Mouse (Mus musculus): ENCODE data around the gene Tnrc18. TPM values are rescaled to one million over a fixed set of nuclear protein-coding genes. Genes with fewer than 3 reads are reported as not detected.

The Tnrc18 gene
- polyA plus RNA-seq, 1 experiment from 2014 or later, result 40.4 TPM

GRCm38 (mm10) chr5:142692971-142693737 lies 124.3 kb downstream of the Tnrc18 start:
- H3K9ac ChIP-seq, result no peak overlapping the region
- no peaks in the 10 kb centered on the region for H3K9me3 ChIP-seq (ENCODE audit: low read depth, low read length)
- H3K36me3 ChIP-seq (ENCODE audit: insufficient read depth), result no peaks in the 10 kb centered on the region
- no peak overlapping the region for H3K4me3 ChIP-seq (ENCODE audit: low read depth, low read length)
- H3K27ac ChIP-seq (ENCODE audit: low read depth), result no peak overlapping the region
- no peak for ATAC-seq (ENCODE audit: insufficient read depth)
- H3K4me2 ChIP-seq, result no peak overlapping the region
- no peaks in the 10 kb centered on the region for H3K27me3 ChIP-seq (ENCODE audit: insufficient read depth, low read length)
- no peak for TF ChIP-seq CTCF (IDR thresholded peaks at IDR 0.05; ENCODE audit: low read depth)
- DNase-seq, result peak; percentile 24
- WGBS, result 72% methylated on average over 12 of the region's 12 CpGs
- no peaks in the 10 kb centered on the region for H3K4me1 ChIP-seq (ENCODE audit: insufficient read depth)

- TF ChIP-seq CTCF (IDR thresholded peaks at IDR 0.05; ENCODE audit: low read depth), result no peak
- no peak for DNase-seq
- ATAC-seq (ENCODE audit: insufficient read depth), result no peak
- Histone ChIP-seq H3K4me2 (no peak within 1 kb of the TSS), H3K36me3 (ENCODE audit: insufficient read depth) (no peaks in the 10 kb centered on the region), H3K9me3 (ENCODE audit: low read depth, low read length) (no peaks in the 10 kb centered on the region), H3K4me1 (ENCODE audit: insufficient read depth) (no peaks in the 10 kb centered on the region), H3K9ac (no peak within 1 kb of the TSS), H3K27ac (ENCODE audit: low read depth) (no peak within 1 kb of the TSS), H3K4me3 (ENCODE audit: low read depth, low read length) (no peak within 1 kb of the TSS), H3K27me3 (ENCODE audit: insufficient read depth, low read length) (no peaks in the 10 kb centered on the region)
- 33% methylated on average over 14 of the region's 14 CpGs for WGBS
Measured at GRCm38 (mm10) chr5:142692248-142692647, 125.2 kb downstream of the Tnrc18 start, which contains the start of gene Slc29a4. Gene Slc29a4 (plus strand): TSS chr5:142692512.

GRCm38 (mm10) chr5:142690343-142690742 lies 127.1 kb downstream of the Tnrc18 start:
- ATAC-seq (ENCODE audit: insufficient read depth), result no peak
- WGBS, result 76% methylated on average over 3 of the region's 3 CpGs
- H3K27ac ChIP-seq (ENCODE audit: low read depth), result no peak overlapping the region

GRCm38 (mm10) chr5:142688866-142689265 lies 128.6 kb downstream of the Tnrc18 start:
- H3K27ac ChIP-seq (ENCODE audit: low read depth), result no peak overlapping the region
- no peak overlapping the region for H3K4me3 ChIP-seq (ENCODE audit: low read depth, low read length)
- no peak for TF ChIP-seq CTCF (IDR thresholded peaks at IDR 0.05; ENCODE audit: low read depth)
- H3K4me2 ChIP-seq, result no peak overlapping the region
- H3K36me3 ChIP-seq (ENCODE audit: insufficient read depth), result no peaks in the 10 kb centered on the region
- WGBS, result 40% methylated on average over 6 of the region's 6 CpGs
- H3K9me3 ChIP-seq (ENCODE audit: low read depth, low read length), result no peaks in the 10 kb centered on the region
- H3K27me3 ChIP-seq (ENCODE audit: insufficient read depth, low read length), result no peaks in the 10 kb centered on the region
- no peak for DNase-seq
- H3K4me1 ChIP-seq (ENCODE audit: insufficient read depth), result no peaks in the 10 kb centered on the region
- no peak overlapping the region for H3K9ac ChIP-seq
- no peak for ATAC-seq (ENCODE audit: insufficient read depth)

More at GRCm38 (mm10) chr5:142690343-142690742, 127.1 kb downstream of the Tnrc18 start:
- no peak overlapping the region for H3K9ac ChIP-seq
- H3K4me2 ChIP-seq, result no peak overlapping the region
- H3K27me3 ChIP-seq (ENCODE audit: insufficient read depth, low read length), result no peaks in the 10 kb centered on the region
- no peaks in the 10 kb centered on the region for H3K36me3 ChIP-seq (ENCODE audit: insufficient read depth)
- no peaks in the 10 kb centered on the region for H3K9me3 ChIP-seq (ENCODE audit: low read depth, low read length)
- TF ChIP-seq CTCF (IDR thresholded peaks at IDR 0.05; ENCODE audit: low read depth), result no peak
- DNase-seq, result no peak
- no peaks in the 10 kb centered on the region for H3K4me1 ChIP-seq (ENCODE audit: insufficient read depth)
- H3K4me3 ChIP-seq (ENCODE audit: low read depth, low read length), result no peak overlapping the region

- H3K4me3 ChIP-seq (ENCODE audit: low read depth, low read length), result no peak overlapping the region
- no peak for ATAC-seq (ENCODE audit: insufficient read depth)
- 84% methylated on average over 5 of the region's 5 CpGs for WGBS
Measured at GRCm38 (mm10) chr5:142682529-142682928, 134.9 kb downstream of the Tnrc18 start.

GRCm38 (mm10) chr5:142681911-142682310 lies 135.6 kb downstream of the Tnrc18 start:
- H3K4me1 ChIP-seq (ENCODE audit: insufficient read depth), result no peaks in the 10 kb centered on the region
- no peaks in the 10 kb centered on the region for H3K36me3 ChIP-seq (ENCODE audit: insufficient read depth)
- ATAC-seq (ENCODE audit: insufficient read depth) (no peak), DNase-seq (no peak)
- no peak overlapping the region for H3K9ac ChIP-seq
- no peak overlapping the region for H3K27ac ChIP-seq (ENCODE audit: low read depth)
- H3K27me3 ChIP-seq (ENCODE audit: insufficient read depth, low read length), result no peaks in the 10 kb centered on the region
- H3K4me3 ChIP-seq (ENCODE audit: low read depth, low read length), result no peak overlapping the region
- WGBS, result 72% methylated on average over 3 of the region's 3 CpGs
- H3K4me2 ChIP-seq, result no peak overlapping the region
- TF ChIP-seq CTCF (IDR thresholded peaks at IDR 0.05; ENCODE audit: low read depth), result no peak
- no peaks in the 10 kb centered on the region for H3K9me3 ChIP-seq (ENCODE audit: low read depth, low read length)

More at GRCm38 (mm10) chr5:142682529-142682928, 134.9 kb downstream of the Tnrc18 start:
- Histone ChIP-seq H3K9me3 (ENCODE audit: low read depth, low read length) (no peaks in the 10 kb centered on the region), H3K4me2 (no peak overlapping the region), H3K9ac (no peak overlapping the region), H3K36me3 (ENCODE audit: insufficient read depth) (no peaks in the 10 kb centered on the region), H3K4me1 (ENCODE audit: insufficient read depth) (no peaks in the 10 kb centered on the region), H3K27ac (ENCODE audit: low read depth) (no peak overlapping the region), H3K27me3 (ENCODE audit: insufficient read depth, low read length) (no peaks in the 10 kb centered on the region)
- TF ChIP-seq CTCF (IDR thresholded peaks at IDR 0.05; ENCODE audit: low read depth), result no peak
- DNase-seq, result no peak

GRCm38 (mm10) chr5:142679065-142679464 lies 138.4 kb downstream of the Tnrc18 start:
- no peak overlapping the region for H3K4me2 ChIP-seq
- H3K9ac ChIP-seq, result no peak overlapping the region
- H3K36me3 ChIP-seq (ENCODE audit: insufficient read depth), result no peaks in the 10 kb centered on the region
- H3K4me3 ChIP-seq (ENCODE audit: low read depth, low read length), result no peak overlapping the region
- 93% methylated on average over 1 of the region's 1 CpGs for WGBS
- H3K9me3 ChIP-seq (ENCODE audit: low read depth, low read length), result no peaks in the 10 kb centered on the region
- H3K27me3 ChIP-seq (ENCODE audit: insufficient read depth, low read length), result no peaks in the 10 kb centered on the region
- TF ChIP-seq CTCF (IDR thresholded peaks at IDR 0.05; ENCODE audit: low read depth), result no peak
- H3K27ac ChIP-seq (ENCODE audit: low read depth), result no peak overlapping the region
- H3K4me1 ChIP-seq (ENCODE audit: insufficient read depth), result no peaks in the 10 kb centered on the region
- no peak for DNase-seq
- ATAC-seq (ENCODE audit: insufficient read depth), result no peak
